Mouse (Mus musculus): ENCODE results near the gene Hivep2.

Hivep2 gene

DNA sequence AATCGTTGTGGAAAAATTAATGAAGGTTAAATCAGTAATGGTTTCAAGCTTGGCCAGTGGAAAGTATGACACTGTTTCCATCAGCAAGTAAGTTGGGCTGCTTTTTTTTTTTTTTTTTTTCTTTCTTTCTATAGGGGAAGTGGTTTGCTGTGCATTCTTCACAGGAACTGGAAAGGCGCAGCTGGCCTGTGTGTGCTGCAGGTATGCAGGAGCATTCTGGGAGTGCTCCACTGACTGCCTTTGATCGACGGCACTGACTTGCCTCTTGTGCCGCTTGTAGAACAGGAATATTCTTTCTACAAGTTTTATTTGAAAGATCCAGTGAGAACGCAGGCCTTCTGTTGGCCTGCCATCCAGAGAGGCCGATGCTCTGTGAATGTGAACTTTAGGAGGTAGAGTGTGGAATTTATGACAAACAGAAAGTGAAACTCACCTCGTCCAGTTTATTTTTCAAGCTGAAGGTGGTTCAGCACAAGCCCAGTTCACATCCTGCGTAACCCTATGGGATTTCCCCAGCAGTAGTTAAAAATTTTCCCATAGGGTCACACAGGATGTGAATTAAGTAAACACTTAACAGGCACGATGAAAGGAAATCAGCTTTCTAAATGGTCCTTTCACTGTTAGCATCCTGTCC is 120.1 kb downstream of the Hivep2 start:
- peak; percentile 14 for DNase-seq

DNA sequence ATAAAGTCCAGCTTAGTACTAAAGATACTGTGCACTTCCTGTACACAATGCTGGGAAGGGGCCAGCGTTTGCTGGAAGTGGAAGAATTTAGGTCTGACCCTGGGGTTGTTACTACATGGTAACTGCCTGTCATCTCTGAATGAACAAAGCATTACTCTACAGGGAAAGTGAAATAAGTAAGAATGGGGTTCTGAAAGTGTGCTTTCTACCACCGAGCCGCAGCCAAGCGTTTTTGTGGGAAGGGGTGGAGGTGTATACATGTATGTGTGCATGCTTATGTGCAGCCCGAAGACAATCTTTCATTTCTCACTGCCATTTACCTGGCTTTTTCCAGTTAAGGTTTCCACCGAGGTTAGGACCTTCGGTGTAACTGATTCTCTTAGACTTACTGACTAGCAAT is 121.4 kb downstream of the Hivep2 start:
- DNase-seq: no peak

DNA sequence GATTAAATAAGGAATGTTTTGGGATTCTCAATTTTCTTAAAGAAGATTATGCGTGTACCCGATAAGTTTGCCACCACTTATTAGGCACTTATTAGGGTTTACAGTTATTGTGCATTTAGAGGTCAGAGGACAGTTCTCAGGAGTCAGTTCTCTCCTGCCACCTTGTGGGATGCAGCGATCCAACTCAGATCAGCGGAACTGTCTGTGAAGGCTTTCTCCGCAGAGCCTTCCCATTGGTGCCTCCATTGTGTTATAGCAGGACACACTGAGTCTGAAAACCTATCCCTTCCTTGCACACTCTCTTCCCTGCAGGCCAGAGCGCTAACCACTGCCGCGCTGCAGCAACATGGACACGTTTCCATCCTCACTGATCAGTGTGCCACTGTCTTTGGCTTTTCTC is 123.6 kb downstream of the Hivep2 start:
- peak; percentile 5 for DNase-seq

DNA sequence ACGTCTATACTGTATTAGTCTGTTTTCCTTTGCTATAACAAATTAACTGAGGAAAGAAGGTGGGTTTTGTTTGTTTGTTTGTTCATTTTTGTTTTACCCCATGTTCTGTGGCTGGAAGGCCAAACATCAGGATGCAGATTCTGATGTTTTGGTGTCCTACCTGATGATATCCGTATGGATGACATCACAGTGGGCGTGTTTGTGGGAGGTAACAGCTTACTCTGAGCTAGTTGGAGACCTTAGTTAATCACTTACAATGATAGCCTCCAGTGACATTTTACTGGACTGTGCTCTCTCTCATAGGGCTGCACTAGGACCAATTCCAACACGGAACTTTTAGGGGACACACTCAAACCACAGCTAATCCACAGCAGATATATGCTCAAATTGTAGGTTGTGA is 128.2 kb downstream of the Hivep2 start:
- DNase-seq: no peak

DNA sequence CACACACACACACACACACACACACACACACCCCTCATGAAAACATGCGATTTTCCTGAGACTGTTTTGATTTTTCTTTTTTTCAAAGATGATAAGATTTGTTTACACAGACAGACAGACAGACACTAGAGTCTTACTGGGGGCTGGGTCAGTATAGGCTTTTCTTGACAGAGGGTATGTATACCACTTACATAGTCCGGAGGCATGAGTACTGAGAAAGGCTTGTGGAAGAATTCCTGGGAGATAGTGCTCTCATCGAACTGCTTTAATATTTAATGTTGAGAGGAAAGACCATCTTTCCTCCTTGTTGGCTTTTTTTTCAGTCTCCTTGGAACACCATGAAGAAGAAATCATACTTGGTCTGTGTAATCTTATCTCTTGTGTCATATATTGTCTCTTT is 130.2 kb downstream of the Hivep2 start:
- DNase-seq: no peak

DNA sequence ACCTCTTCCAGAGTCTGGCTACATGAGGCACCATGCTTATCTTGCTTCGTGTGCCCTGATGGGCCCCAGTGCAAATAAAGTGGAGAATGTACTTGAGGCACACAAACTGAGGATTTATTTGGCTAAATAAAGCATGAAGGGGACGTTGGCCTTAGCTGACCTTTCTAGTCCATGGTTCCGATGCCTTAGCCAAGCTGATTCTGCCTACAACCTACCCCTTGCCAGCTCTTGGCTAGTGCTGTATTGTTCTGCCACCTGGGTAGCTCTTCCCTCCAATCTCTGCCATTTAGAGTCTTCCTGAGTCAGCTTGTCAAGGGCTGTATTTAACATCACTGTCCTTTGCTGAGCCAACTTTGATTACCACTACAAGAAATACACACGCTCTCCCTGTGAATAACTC is 133.3 kb downstream of the Hivep2 start:
- DNase-seq: no peak

DNA sequence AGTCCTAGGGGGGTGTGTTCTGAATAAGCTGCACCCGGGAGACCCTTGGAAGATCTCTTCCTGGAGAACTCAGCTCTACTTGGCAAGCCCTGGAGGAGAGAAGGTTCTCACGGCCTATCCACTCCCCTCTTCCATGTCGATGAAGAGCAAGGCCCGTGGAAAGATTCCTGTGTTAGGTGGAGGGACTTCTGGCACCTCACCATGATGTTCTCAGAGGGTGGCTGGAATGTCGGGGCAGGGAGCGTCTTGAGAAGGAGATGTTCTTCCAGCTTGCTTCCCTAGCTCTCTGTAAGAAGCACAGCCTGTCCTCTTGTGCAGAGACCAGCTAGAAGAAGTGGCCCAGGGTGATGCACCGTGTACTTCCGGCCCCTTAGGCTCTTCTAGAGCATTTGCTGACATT is 134.2 kb downstream of the Hivep2 start:
- no peak for DNase-seq

DNA sequence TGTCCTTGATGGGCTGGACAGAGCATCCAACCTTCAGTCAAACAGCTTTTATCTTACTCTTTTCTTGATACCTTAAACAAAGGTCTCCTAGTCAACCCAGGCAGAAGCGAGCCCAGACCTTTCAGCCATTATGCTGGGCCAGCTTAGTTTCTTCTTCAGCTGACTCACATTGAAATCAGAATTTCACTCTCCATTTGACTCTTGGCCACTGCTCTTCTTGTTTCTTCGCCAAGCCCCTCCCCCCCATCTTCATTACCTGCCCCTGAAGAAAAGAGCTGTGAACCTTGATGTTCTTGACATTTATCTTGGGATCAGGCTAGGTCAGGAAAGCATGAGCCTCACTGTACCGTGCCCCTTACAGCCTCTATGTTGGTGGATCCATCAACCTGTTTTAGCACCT is 135.0 kb downstream of the Hivep2 start:
- no peak for DNase-seq

DNA sequence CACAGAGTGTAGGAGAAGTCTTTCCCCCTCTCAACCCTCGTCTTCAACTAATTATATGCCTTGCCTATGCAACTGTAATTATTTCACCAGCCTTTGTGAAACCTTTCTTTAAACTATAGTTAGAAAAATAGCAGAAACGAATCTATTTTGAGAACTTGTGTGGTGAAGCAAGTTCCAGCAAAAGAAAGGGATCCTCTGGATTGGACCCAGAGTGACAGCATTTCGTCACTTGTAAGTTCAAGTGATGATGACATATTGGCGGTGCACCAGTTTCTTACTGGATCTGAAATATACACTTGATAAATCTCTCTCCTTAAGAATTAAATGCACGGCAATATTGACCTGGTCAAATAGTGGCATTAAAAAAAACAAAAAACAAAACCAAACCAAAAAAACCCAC is 136.1 kb downstream of the Hivep2 start:
- DNase-seq: no peak

DNA sequence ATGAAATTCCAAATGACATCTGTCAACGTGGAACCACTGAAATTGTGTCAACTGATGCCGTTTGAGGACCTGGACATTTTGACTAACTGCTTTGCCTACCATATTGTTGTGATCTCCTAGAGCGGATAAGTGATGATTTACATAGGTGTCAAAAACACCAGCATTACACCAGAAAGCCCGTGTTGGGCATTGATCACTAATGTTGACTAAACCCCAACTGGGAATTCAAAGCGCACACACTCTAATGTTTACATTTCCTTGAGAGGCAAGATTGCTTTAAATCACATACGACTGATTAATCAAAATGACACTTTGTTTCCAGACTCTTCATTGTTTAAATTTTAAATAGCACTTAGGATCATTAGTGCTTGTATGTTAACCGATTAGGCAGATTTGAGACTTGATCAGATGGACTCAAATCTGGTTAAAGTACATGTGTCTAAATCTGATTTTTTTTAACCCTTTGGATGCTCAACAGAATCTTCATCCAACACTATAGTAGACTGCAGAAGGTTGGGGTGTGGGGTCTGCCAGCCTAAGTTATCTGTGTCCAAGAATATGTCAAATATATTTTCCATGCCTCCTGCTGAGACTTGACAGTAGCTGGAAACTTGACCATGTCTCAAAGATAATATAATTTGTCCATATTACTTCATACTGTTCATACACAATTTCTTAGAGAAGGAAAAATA is 142.3 kb downstream of the Hivep2 start:
- DNase-seq: no peak

DNA sequence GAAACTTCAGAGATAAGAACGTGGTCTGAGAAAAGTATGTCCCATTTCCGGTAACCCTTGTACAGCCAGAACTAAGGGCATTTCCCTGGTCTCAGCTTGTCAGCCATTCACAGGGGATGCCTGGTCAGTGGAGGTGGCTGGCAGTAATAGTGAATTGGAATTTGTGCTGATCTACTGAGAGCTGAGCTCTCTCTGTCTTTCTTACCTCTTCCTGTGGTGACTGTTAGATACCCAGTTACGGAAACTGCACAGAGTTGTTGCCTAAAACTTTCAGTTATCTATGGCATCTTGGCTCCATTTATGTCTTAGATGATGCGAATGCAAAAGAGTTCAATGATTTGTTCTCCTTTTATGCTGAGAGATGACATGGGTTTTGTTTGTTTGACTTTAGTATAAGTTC is 150.0 kb downstream of the Hivep2 start:
- DNase-seq: no peak

DNA sequence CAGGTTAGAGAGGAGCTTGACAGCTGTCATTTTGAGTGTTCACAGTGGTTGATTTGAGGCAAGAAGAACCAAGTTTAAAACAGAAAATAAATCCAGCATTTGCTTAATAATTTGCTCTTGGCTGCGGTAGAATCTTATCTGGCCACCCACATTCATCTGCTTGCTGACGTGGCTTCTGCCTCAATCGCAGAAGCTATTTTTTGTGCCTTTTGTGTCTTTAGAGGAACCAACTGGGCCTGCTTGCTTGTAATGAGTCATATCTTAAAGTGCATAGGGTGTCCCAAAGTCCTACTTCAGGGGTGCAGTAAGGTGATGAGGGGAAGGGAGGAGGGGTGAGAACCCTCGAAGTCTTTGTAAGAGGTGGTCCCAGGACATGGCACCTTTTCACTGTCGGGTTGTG is 151.1 kb downstream of the Hivep2 start:
- DNase-seq: no peak

DNA sequence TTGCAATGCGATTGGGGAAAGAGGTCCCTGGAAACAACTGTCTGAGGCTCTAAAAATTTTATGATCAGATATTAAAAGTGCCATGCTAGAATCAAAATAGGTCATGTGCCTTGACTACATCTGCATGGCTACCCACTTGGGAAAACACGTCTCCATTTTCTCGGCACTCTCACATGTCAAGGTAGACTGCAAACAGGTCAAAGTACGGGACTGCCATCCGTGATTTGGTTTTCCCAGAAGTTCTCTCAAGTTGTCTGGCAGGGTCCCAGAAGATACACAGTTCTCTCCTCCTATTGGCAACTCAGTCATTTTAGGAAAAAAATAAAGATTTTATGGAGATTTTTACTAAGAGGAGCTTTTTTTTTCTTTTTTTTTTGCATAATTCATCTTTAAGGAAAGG is 153.3 kb downstream of the Hivep2 start:
- DNase-seq: no peak

DNA sequence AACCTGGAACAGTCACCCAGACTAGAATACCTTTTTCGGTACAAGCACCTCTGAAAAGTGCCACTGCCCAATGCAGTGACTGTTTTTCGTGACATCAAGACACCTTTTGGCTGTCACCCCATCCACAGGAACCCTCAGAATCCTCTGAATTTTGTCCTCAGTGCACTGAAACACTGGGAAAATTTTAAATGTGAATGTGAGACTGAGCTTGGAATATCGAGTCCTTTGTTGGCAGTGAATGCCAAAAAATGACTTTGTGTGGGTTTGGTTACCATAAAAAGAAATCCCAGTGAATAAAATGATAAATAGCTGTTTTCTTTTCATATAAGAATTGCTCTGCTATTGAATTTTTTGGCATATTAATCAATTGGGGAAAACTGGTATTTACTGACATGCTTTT is 154.6 kb downstream of the Hivep2 start:
- no peak for DNase-seq

DNA sequence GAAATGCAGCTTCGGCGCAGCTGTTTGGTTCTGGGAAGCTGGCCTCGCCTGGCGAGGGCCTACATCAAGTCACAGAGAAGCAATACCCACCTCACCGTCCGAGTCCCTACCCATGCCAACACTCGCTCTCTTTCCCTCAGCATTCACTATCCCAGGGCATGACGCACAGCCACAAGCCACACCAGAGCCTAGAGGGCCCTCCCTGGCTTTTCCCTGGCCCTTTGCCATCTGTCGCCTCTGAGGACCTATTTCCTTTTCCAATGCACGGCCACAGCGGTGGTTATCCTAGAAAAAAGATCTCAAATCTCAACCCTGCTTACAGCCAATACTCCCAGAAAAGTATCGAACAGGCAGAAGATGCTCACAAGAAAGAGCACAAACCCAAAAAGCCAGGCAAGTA is 162.0 kb downstream of the Hivep2 start:
- no peak for DNase-seq

DNA sequence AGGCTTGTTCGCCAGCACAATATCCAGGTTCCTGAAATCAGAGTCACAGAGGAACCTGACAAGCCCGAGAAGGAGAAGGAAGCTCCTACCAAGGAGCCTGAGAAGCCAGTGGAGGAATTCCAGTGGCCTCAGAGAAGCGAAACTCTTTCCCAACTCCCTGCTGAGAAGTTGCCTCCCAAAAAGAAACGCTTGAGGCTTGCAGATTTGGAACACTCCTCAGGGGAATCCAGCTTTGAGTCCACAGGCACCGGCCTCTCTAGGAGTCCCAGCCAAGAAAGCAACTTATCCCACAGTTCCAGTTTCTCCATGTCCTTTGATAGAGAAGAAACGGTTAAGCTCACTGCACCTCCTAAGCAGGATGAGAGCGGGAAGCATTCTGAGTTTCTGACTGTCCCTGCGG is 164.4 kb downstream of the Hivep2 start:
- DNase-seq: no peak

DNA sequence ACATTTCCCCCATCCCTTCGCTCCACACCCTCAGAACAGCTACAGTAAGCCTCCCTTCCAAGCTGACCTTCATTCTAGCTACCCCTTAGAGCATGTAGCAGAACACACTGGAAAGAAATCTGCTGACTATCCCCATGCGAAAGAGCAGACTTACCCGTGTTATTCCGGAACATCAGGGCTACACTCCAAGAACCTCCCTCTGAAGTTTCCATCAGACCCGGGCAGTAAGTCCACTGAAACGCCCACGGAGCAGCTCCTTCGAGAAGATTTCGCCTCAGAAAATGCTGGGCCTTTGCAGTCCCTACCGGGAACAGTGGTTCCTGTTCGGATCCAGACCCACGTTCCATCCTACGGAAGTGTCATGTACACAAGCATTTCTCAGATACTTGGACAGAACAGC is 165.4 kb downstream of the Hivep2 start:
- DNase-seq: no peak

DNA sequence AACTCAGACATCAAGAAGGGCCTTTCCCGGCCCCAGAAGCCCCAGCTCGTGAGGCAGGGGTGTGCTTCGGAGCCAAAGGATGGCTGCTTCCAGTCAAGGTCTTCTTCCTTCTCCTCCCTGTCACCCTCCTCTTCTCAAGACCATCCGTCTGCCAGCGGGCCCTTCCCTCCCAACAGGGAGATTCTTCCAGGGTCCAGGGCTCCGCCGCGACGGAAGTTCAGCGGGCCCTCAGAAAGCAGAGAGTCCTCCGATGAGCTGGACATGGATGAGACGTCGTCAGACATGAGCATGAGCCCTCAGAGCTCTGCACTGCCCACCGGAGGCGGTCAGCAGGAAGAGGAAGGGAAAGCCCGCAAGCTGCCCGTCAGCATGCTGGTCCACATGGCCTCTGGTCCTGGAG is 166.2 kb downstream of the Hivep2 start:
- no peak for DNase-seq

DNA sequence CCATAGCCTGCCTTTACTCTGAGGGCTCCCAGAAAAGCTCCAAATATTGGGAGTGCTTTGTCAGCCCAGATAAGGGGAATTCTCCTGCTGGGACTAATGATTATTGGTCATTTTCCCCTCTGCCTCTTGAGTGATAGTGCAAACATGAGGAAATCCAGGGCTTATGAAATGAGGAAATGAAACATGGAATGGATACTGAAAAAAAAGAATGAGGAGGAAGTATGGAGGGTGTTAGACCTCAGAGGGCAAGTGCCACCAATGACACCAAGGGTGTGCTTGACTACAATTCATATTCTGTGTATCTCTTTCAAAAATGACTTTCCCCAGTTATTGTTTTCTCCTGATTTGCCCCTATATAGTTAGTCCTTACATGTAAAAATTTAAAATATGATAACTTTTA is 167.1 kb downstream of the Hivep2 start:
- no peak for DNase-seq

DNA sequence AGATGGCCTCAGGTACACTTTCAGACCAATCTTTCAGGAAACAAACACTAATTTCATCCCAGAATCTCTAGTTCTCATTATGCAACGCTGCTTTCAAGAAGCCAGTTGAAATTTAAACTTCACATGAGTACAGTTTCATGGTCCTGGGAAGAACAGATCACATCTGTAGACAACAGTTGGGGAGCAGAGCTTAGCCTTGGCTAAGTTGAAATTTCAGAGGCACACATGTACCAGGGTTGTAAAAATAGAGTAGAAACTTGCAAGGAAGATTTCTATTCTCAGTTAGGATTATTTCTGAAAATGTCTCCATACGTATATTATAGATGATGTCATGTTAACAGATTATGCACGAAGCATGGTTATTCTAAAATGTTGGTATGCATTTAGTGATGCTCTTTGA is 172.8 kb downstream of the Hivep2 start:
- DNase-seq: no peak

DNA sequence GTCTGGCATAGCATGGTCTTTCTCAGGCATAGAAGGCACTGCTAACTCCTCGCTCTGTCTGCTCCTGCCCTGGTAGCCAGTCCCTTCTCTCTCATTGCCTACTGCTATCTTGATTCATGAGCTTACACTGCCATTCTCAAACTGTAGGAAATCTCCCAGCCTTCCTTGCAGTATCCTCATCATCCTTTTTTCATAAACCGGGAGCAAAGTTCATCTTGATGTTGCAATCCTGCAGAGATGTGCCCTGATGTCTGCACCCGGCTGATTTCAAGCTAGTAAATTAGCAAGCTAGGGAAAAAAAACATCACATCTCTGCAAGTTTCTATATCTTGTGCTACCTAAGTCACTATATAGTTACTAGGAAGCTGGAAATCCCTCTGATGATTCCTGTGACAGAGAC is 179.0 kb downstream of the Hivep2 start:
- DNase-seq: no peak

DNA sequence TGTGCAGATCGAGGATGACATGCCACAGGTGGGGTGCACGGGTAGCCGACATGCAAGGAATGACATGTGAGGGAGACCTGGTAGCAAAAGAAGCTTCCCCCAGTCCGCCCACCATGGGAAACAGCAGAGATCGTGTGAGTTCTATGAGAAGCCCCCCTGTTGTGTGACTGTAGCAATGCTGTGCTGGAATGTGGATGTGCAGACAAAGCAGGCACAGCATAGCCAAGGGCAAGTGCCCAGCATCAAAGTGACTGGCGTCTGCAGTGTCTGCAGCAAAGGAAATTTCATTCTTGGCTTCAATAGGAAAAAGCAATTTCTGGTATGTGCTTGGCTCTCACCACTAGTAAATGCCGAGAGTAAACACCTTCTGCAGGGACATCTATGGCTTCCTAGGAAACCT is 199.0 kb downstream of the Hivep2 start:
- DNase-seq: no peak

DNA sequence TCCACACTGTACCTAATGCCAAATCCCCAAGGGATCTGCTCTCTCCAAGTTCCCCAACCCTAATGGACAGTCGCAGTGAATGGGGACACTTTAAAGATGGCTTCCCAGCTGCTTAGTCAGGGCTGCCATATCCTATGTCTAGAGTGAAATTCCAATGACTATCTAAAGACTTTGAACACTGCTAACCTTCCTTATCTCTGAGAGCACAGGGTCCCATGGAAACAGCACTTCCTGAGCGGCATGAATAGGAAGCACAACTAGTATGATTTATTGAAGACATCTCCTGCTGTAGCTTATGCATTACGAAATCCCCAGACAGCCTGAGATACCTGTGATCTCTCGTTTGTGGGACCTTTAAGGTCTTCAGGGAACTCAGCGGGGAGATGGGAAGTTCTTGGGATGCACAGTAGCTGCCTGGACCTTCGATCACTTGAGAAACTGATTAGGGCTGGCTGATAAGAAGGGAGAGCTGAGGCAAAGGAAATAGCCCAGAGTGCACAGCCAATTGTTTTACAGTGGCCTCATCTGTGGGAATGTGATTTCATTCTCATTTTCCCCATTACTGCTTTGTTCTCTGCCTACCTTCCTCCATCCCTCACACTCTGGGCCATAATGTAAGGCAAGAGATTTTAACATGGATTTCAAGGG is 202.4 kb downstream of the Hivep2 start:
- no peak for DNase-seq

DNA sequence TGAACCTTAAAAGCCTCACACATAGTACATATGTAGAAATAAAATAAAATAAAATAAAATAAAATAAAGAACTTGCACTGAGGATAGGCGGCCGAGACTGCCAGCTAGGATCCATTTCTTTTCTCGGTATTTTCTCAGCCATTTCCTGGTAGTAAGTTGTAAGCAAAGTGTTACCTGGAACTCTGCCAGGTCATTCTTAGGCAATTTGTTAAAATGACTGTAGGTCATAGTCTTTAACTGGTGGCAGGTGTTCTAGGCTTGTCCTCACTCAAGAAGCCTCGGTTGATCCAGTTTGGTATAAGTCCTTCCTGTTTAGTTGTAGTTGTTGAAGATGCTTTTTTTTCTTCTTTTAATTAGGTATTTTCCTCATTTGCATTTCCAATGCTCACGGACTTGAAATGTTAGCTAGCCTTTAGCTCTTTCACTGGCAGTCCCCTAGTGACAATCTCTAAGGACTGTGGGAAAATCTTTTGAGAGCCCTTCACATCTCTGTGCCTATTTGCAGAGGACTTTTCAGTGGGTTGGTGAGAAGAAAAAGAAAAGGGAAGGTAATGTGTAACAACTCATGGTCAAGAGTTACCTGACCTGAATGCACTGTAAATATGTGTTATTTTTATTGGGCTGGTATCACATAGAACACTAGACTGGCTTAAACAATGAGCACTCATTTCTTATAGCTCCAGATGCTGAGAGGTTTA is 203.1 kb downstream of the Hivep2 start:
- DNase-seq: no peak

All from liver (tissue).